Comparison of ENCODE assay signal across 10 mouse cellular contexts in the genomic region with DNA sequence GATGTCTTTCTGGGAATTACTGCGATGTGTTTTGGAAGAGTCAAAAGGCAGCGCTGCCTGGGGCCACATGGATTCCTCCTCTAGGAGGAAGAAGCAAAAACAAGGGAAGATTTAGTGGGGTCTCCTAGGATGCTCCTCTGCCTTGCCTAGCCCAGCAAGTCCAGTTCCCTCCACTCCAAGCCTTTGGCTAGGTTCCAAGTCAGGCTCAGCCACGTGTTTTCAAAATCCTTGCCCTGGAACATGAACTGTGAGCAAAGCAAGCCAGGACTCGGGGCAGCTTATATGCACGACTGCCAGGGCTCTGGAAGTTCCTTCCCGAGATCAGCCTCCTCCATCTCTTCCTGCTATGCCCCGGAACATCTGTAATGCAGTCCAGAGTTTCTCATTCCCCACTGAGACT.
A peak's percentile ranks its signal among the peaks of the same experiment; 100 is the strongest.
DNase-seq lines count a peak whose midpoint lies in the region; ATAC-seq lines count a peak whose summit lies in the region.
"Had no signal": no experiment of that assay in that cellular context is flagged by ENCODE, and none has a peak within 500 bp of the region (broad histone marks: within the 10 kb centered on the region; RNA-seq: fewer than 3 reads in every experiment).

No protein-coding gene starts in this region.

- WGBS in limb, embryonic 12.5 days = 45% methylated on average over 7 of the region's 7 CpGs
- 61% methylated on average over 7 of the region's 7 CpGs for WGBS in limb, embryonic 10.5 days
- 65% methylated on average over 7 of the region's 7 CpGs for WGBS in hindbrain, embryonic 11.5 days

- no peak overlapping the region for H3K4me2 ChIP-seq in limb, embryonic 12.5 days
- no peak overlapping the region for H3K4me2 ChIP-seq in hindbrain, embryonic 11.5 days (replicated peaks; ENCODE audit: low read depth, low read length)
- H3K4me2 ChIP-seq: liver, embryonic 11.5 days had no signal

- peaks cover 15% of the 10 kb centered on the region for H3K4me1 ChIP-seq in limb, embryonic 12.5 days (replicated peaks)
- peaks cover 21% of the 10 kb centered on the region for H3K4me1 ChIP-seq in limb, embryonic 10.5 days
- H3K4me1 ChIP-seq in hindbrain, embryonic 11.5 days (replicated peaks; ENCODE audit: control insufficient read depth, insufficient read depth, low read length) = no peaks in the 10 kb centered on the region

- no peaks in the 10 kb centered on the region for H3K36me3 ChIP-seq in limb, embryonic 12.5 days
- H3K36me3 ChIP-seq in limb, embryonic 10.5 days = no peaks in the 10 kb centered on the region
- no peaks in the 10 kb centered on the region for H3K36me3 ChIP-seq in hindbrain, embryonic 11.5 days (ENCODE audit: control insufficient read depth, insufficient read depth, low read length)

- no peak for ATAC-seq in limb, embryonic 12.5 days (ENCODE audit: insufficient number of reproducible peaks, insufficient read depth, low FRiP score, low TSS enrichment, low read depth)
- ATAC-seq in hindbrain, embryonic 11.5 days (ENCODE audit: low FRiP score) = no peak

- H3K27ac ChIP-seq in limb, embryonic 12.5 days = peak overlapping the region; percentile 17; the same call in 1 of the 2 replicates
- H3K27ac ChIP-seq in limb, embryonic 10.5 days = no peak overlapping the region
- no peak overlapping the region for H3K27ac ChIP-seq in hindbrain, embryonic 11.5 days (ENCODE audit: low read depth, low read length)

- no peak overlapping the region for H3K4me3 ChIP-seq in limb, embryonic 12.5 days (replicated peaks)
- H3K4me3 ChIP-seq in limb, embryonic 10.5 days = no peak overlapping the region
- no peak overlapping the region for H3K4me3 ChIP-seq in hindbrain, embryonic 11.5 days (ENCODE audit: low read depth, low read length)

- peak; percentile 14 to 17 for DNase-seq in cerebellum, postnatal 14 days
- DNase-seq in cerebellum, postnatal 25 days = no peak
- no peak for DNase-seq in limb, embryonic 10.5 days (ENCODE audit: low spot score)
- peak; percentile 16 for DNase-seq in kidney, adult 11 months
- peak; percentile 30 for DNase-seq in lung, postnatal 36 days
- DNase-seq in layer of hippocampus, postnatal 36 days = no peak
- DNase-seq in hindbrain, embryonic 11.5 days (ENCODE audit: low spot score) = no peak
- DNase-seq: thymus, adult 2 months had no signal

- no peaks in the 10 kb centered on the region for H3K27me3 ChIP-seq in limb, embryonic 12.5 days
- no peaks in the 10 kb centered on the region for H3K27me3 ChIP-seq in limb, embryonic 10.5 days (ENCODE audit: low read depth, poor library complexity, severe bottlenecking)
- H3K27me3 ChIP-seq in hindbrain, embryonic 11.5 days (ENCODE audit: control insufficient read depth, insufficient read depth, low read length) = no peaks in the 10 kb centered on the region

- H3K9ac ChIP-seq in limb, embryonic 12.5 days (replicated peaks) = no peak overlapping the region
- H3K9ac ChIP-seq in hindbrain, embryonic 11.5 days (ENCODE audit: low read depth, low read length) = no peak overlapping the region

- no peaks in the 10 kb centered on the region for H3K9me3 ChIP-seq in limb, embryonic 12.5 days
- H3K9me3 ChIP-seq in limb, embryonic 10.5 days (replicated peaks) = no peaks in the 10 kb centered on the region
- no peaks in the 10 kb centered on the region for H3K9me3 ChIP-seq in hindbrain, embryonic 11.5 days (ENCODE audit: control insufficient read depth, low read length)

Comparison
In these comparisons a context has a peak if more than half of its experiments do, and no peak if none do; other contexts are left out.
1. DNase-seq: peak in cerebellum, postnatal 14 days (2 of 2), kidney, adult 11 months (single experiment) and lung, postnatal 36 days (single experiment); none in cerebellum, postnatal 25 days (0 of 2), limb, embryonic 10.5 days (single experiment), layer of hippocampus, postnatal 36 days (0 of 2) and hindbrain, embryonic 11.5 days (single experiment).